Mouse (Mus musculus): Measurements from ENCODE around the gene Rpl24.

Gene Rpl24

GRCm38 (mm10) chr16:55971735-55972615 is 5.9 kb downstream of the Rpl24 start:
- DNase-seq: no peak

DNA sequence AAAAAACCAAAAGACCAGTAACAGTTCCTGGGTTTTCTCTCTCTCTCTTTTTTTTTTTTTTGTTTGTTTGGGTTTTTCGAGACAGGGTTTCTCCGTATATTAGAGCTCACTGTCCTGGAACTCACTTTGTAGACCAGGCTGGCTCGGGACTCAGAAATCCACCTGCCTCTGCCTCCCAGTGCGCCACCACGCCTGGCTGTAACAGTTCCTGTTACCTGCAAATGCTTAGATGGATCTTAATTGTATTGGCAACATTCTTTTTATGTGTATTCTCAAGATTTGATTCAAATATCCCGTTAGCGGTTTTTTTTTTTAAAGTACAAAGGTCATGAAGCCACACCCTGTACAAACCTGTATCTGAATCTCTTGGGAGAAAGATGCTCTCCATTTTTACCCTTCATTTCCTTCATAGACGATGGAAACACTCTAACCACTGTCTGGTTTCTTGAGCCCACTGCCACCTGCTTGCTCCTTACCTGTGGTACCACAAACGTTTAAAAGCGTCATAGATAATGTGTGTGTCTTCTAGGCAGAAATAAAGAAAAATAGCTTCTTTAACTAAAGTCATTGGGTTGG is 6.6 kb downstream of the Rpl24 start:
- DNase-seq: no peak

DNA sequence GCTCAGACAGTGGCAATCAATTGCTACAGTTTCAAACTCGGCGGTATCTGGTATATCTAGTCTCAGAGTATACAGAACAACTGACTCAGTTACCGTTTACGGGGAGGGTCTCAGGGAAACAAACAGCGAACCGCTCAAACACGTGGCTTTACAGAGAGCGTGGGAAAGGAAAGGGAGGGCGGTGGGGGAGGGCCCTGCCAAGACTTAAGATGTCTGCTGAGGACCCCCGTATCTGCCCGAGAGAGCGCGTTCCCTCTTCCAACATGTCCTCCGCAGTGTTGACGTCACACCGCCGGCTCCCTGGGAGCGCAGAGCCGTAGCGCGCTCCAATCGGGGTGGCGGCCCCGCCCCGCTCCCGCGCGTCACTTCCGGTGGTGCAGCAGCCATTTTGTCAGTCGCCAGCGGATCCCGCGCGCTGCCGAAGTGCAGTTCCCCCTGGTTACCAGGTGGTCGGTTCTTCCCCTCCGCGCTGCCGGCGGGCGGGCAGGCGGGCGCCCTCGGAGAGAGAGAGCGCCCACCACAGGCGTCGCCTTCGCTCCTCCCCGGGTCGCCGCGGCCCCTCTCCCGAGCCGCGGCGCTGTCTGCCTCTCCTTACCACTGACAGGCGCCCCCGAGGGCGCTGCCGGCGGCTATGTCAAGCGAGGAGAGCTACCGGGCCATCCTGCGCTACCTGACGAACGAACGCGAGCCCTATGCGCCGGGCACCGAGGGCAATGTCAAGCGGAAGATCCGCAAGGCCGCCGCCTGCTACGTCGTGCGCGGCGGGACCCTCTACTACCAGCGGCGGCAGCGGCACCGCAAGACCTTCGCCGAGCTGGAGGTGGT is 7.6 kb downstream of the Rpl24 start, which contains the start of gene Zbtb11:
Gene Zbtb11, plus strand, starts transcription at position 453 of the 825 bp plus-strand sequence.
- DNase-seq: peak; percentile 99

- peak; percentile 90 for DNase-seq
Measured at GRCm38 (mm10) chr16:55974256-55974902, 8.3 kb downstream of the Rpl24 start.

DNA sequence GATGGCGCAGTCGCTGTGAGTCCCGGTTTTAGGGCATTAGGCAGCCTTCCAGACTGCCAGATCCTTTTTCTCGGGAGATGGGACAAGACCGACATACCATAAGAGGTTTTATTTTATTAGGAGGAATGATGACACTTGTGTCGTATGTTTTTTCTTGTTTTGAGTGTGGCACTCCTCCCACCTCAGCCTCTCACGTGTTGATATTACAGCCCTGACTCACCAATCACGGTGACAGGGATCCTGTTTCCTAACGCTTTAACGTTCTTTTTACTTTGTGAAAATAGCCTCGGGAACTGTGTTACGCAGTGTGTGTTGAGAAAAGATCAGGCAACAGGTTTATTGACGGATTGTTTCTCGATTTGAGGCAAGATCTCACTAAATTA is 8.8 kb downstream of the Rpl24 start:
- peak; percentile 38 for DNase-seq

DNA sequence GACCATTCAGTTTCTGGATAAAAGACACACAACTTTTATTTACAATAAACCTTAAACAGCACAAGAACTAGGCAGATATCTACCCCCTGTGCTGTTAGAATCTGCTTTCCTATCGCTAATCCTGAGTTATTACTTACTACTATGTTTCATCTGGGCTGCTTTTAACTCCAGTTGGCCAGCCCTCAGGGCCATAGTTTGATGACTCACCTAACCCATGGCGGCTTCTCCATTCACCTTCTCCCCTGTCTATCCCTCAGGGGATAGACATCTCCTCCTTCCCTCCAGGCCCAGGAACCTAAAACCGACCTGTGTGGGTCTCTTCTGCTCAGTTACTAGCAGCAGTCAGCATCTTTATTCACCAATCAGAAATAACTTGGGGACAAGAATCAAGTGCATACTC is 19.9 kb downstream of the Rpl24 start:
- DNase-seq: no peak

- DNase-seq: no peak
Measured at GRCm38 (mm10) chr16:55990311-55990710, 24.2 kb downstream of the Rpl24 start.

DNA sequence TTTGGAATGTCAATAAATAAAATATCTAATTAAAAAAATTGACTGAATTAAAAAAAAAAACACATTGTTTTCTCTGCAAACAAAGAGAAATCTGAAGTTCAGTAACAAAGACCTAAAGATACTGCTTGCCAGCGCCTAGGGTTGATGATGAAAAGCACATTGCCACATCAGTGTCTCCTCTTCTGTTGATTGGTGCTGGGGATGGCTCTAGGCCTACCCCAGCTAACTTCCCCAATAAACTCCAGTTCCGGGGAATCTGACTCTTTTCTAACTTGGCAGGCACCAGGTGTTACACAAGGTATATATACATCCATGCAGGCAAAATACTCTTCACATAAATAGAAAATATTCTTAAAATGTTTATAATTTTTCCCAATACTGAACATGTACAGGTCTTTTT is 28.2 kb downstream of the Rpl24 start:
- DNase-seq: no peak

- DNase-seq: no peak
Measured at GRCm38 (mm10) chr16:56006798-56007197, 40.7 kb downstream of the Rpl24 start.

GRCm38 (mm10) chr16:56008862-56009261 is 42.8 kb downstream of the Rpl24 start:
- DNase-seq: no peak

GRCm38 (mm10) chr16:56012789-56013743 is 47.0 kb downstream of the Rpl24 start:
- no peak for DNase-seq

DNA sequence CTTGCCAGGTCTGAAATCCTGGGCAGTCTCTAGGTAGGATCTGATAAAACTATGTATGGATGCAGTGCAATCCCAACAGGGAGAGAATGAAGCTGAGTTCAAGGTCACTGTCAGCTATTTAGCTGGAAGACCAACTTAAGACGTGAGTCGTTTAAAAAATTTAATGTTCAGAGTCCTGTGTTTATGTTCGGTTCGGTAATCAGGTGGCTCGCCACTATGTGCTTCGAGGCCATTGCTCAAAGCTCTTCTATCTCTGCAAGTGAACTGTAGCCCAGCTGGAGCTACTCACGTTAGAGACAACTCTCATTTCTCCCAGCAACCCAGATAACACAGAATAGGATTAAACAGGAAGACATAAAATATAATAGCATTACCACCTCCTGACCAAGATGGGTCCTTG is 48.0 kb downstream of the Rpl24 start:
- no peak for DNase-seq

DNA sequence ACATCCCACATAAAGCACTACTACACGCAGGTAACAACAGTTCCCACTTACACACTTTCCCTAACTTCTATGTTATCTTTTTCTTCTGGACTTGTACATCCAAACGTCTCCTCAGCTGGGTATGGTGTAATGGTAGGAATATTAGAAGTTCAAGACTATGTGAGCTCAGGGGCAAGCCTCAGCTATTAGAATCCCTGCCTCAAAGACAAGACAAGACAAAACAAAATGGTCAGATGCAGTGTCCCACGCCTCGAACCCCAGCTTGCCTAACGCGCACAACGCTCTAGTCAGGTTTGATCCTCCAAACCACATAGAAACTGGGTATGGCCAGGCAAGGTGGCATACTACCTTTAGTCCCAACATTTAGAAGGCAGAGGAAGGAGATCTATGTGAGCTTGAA is 53.6 kb downstream of the Rpl24 start:
- no peak for DNase-seq
